Mouse (Mus musculus): ENCODE data around the gene Cd37. TPM values are rescaled to one million over a fixed set of nuclear protein-coding genes. Genes with fewer than 3 reads are reported as not detected.
A peak's percentile ranks its signal among the peaks of the same experiment; 100 is the strongest.
"Not testable (repeated sequence)": the region's sequence is repeated elsewhere in the genome, so short reads cannot be mapped to it uniquely, and the experiment has no call there.

Cd37 gene
- polyA plus RNA-seq, 1 experiment from 2014 or later: 1.5 TPM

DNA sequence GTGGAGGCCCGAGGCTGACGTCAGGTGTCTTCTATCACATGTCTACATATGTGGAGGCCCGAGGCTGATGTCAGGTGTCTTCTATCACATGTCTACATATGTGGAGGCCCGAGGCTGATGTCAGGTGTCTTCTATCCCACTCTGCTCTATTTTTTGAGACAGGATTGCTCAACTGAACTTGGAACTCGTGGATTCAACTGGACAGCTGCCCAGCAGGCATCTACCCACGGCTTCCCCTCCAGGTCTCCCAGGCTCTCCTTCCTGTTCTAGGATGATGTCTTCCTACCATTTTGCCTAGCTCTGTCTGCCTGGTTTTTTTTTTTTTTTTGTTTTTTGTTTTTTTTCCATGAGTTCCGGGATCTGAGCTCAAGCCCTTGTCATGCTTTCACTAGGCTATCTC is 16.9 kb upstream of the Cd37 start:
- H3K9me3 ChIP-seq; H3K4me2 ChIP-seq (replicated peaks); ATAC-seq; H3K27me3 ChIP-seq; H3K36me3 ChIP-seq; H3K27ac ChIP-seq; H3K9ac ChIP-seq (replicated peaks); H3K4me3 ChIP-seq (replicated peaks); H3K4me1 ChIP-seq (replicated peaks): not testable (repeated sequence)
- 83% methylated on average over 7 of the region's 7 CpGs for WGBS

DNA sequence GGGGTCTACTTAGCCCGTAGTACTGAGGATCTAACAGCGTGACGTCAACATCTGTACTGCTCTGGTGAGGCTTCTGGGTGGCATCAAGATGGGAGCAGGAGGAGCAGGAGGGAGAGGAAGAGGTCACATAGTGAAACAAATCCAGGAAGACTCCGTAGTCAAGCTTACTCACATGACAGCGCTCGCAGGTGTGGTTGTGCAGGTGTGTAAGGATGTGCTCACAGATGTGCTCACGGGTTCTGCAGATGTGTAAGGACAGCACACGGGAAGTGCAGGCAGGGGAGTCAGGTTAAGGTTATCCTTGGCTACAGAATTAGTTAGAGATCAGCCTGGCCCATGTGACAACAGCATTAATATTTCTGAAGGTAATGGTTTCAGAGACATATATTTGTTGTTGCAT is 14.9 kb upstream of the Cd37 start:
- no peak overlapping the region for H3K4me2 ChIP-seq (replicated peaks)
- no peak overlapping the region for H3K4me3 ChIP-seq (replicated peaks)
- H3K4me1 ChIP-seq (replicated peaks): no peaks in the 10 kb centered on the region
- no peaks in the 10 kb centered on the region for H3K36me3 ChIP-seq
- no peak overlapping the region for H3K27ac ChIP-seq
- no peak for ATAC-seq
- H3K9ac ChIP-seq (replicated peaks): no peak overlapping the region
- 91% methylated on average over 8 of the region's 8 CpGs for WGBS
- no peaks in the 10 kb centered on the region for H3K27me3 ChIP-seq
- H3K9me3 ChIP-seq: no peaks in the 10 kb centered on the region

DNA sequence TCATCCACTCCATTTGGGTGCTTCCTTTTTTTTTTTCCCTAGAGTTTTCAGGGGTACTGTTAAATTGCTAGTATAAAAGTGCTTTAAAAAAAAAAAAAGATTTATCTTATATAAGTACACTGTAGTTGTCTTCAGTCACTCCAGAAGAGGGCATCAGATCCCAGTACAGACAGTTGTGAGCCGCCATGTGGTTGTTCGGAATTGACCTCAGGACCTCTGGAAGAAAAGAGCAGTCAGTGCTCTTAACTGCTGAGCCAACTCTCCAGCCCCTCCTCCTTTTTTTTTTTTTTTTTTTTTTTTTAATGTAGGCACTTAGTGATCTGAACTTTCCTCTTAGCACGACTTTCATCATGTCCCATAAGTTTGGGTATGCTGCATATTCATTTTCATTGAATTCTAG is 8.8 kb upstream of the Cd37 start:
- H3K4me3 ChIP-seq (replicated peaks): no peak overlapping the region
- no peak overlapping the region for H3K4me2 ChIP-seq (replicated peaks)
- no peaks in the 10 kb centered on the region for H3K9me3 ChIP-seq
- H3K9ac ChIP-seq (replicated peaks): no peak overlapping the region
- no peak overlapping the region for H3K27ac ChIP-seq
- no peak for ATAC-seq
- H3K36me3 ChIP-seq: no peaks in the 10 kb centered on the region
- no peaks in the 10 kb centered on the region for H3K27me3 ChIP-seq
- 39% methylated on average over 3 of the region's 3 CpGs for WGBS
- H3K4me1 ChIP-seq (replicated peaks): no peaks in the 10 kb centered on the region

DNA sequence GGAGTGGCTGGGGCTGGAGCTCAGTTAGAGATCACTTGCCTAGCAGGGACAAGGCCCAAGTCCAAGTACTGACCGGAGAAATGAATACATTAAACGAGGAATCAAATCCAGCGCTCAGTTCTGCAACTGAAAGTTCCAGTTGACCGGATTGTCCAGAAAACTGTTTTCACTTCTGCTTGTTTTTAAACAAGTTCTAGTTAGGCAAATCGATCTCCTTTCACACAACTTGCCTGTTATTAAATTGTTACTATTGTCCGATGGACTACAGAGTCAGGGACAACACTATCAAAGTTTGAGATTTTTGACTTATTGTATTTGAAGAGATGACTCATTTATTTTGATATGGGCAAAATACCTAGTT is 2.5 kb upstream of the Cd37 start:
- peak overlapping the region; percentile 32; the same call in 1 of the 2 replicates for H3K4me3 ChIP-seq (replicated peaks)
- H3K27me3 ChIP-seq: peaks cover 49% of the 10 kb centered on the region
- H3K4me1 ChIP-seq (replicated peaks): peaks cover 10% of the 10 kb centered on the region
- H3K27ac ChIP-seq: no peak overlapping the region
- no peaks in the 10 kb centered on the region for H3K36me3 ChIP-seq
- ATAC-seq: no peak
- 77% methylated on average over 6 of the region's 6 CpGs for WGBS
- peak overlapping the region; percentile 61 for H3K4me2 ChIP-seq (replicated peaks)
- peak overlapping the region; percentile 42 for H3K9ac ChIP-seq (replicated peaks)
- H3K9me3 ChIP-seq: no peaks in the 10 kb centered on the region

DNA sequence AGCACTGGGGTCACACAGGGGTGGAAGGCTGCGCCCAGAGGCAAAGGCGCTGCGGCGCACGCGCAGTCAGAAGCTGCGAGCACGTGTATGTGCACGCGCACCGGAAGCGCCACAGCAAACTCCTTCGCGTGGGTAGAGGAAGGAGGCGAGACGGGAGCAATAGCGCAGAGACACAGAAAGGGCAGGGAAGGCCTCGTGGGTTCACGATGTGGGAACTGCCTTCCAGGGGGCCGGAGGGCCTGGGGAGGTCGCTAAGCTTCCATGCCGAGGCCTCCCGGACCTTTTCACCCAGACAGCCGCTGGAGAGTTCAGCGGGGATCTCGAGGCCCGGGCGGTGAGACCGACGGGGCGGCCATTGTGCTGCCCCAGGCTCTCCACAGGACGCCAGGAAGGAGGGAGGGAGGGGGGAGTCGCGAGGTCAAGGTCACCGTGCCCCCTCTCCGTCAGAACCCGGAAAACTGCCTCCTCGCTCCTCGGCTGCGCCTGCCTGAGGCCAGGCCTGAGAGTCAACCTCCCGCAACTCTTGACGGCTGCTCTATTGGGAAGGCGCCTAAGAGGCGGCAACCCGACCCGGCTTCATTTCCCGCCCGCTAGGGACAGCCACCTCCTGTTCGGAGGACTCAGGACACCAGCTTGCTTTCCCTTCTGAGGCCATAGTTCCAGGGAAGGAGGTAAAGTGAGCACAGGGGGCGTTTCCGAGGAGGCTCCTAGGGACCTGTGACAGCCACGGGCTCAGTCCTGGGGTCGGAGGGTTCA is 1.9 kb upstream of the Cd37 start, which contains the start of gene Slc6a16:
Slc6a16 (plus strand) TSS at position 453 of the 756 bp plus-strand sequence.
- Histone ChIP-seq H3K9me3 (no peaks in the 10 kb centered on the region), H3K4me3 (replicated peaks) (peak within 1 kb of the TSS; percentile 32), H3K36me3 (no peaks in the 10 kb centered on the region), H3K27me3 (peaks cover 49% of the 10 kb centered on the region), H3K4me1 (replicated peaks) (peaks cover 11% of the 10 kb centered on the region), H3K27ac (no peak within 1 kb of the TSS), H3K9ac (replicated peaks) (peak within 1 kb of the TSS; percentile 42), H3K4me2 (replicated peaks) (peak within 1 kb of the TSS; percentile 61)
- peak; percentile 37 for ATAC-seq
- 9% methylated on average over 52 of the region's 53 CpGs for WGBS

DNA sequence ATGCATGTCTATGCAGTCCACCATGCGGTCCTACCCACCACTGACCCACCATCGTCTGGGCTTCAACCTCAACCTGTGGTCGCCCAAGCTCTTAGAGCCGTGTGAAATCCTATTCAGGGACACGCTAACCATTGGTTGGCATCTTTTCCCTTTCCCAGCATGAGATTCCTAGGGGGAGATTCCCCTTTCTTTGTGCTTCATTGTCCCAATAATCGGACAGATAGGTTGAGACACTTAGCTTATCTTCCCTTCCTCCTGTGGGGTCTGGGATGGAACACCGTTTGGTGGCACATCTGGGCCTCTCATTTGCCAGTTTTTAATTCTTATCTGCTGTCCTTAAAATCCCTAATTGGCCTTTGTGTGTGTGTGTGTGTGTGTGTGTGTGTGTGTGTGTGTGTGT is 1.2 kb upstream of the Cd37 start:
- Histone ChIP-seq H3K4me3 (replicated peaks) (no peak overlapping the region), H3K27ac (no peak overlapping the region), H3K36me3 (no peaks in the 10 kb centered on the region), H3K9me3 (no peaks in the 10 kb centered on the region), H3K27me3 (peaks cover 49% of the 10 kb centered on the region), H3K4me1 (replicated peaks) (peaks cover 18% of the 10 kb centered on the region), H3K9ac (replicated peaks) (no peak overlapping the region), H3K4me2 (replicated peaks) (peak overlapping the region; percentile 61; the same call in 1 of the 2 replicates)
- 58% methylated on average over 7 of the region's 7 CpGs for WGBS
- ATAC-seq: no peak

DNA sequence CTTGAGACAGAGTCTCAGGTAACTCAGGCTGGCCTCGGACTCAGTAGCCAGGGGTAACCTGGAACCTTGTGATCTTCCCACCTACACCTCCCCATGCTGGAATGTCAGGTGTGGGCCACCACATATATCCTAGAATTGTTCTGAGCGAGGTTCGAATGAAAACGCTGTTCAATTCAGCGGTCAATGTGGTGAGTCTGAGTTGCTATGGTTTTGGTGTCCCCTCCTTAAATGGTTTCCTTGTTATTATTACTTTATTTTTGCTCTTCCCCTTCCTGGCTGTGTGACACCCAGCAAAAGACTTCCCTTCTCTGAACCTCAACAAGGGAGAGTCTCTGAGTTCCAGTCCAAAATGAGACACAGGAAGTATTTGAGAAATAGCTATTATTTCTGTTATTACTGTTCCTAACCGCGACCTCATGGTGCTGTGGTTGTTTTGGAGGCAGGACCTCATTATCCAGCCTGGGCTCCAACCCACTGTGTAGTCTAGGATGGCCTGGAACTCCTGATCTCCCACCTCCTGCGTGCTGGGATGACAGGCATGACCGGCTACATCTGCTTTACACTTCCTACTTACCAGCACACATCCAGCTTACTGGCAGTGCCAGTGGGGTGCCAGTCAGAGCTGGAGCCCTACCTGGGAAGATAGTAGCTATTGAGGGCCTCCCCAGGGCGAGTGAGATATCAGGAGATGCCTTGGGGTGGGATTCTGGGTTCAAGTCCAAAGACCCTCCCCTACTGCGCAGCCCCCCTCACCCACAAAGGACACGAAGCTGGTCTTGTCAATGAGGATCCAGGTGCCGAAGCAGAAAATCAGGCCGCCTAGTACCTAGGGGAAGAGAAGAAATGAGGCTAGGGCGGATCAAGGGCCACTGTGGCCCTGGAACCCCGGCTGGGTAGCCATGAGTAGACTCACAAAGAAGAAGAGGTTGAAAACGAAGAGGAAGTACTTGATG is 892 bp downstream of the Cd37 start:
- Histone ChIP-seq H3K27me3 (peaks cover 49% of the 10 kb centered on the region), H3K4me3 (replicated peaks) (no peak overlapping the region), H3K27ac (no peak overlapping the region), H3K9me3 (no peaks in the 10 kb centered on the region), H3K9ac (replicated peaks) (no peak overlapping the region), H3K4me1 (replicated peaks) (peaks cover 39% of the 10 kb centered on the region), H3K36me3 (0 out of 2 replicates have a peak, but pooled peaks cover under 1% of the 10 kb centered on the region), H3K4me2 (replicated peaks) (no peak overlapping the region)
- ATAC-seq: no peak
- 75% methylated on average over 17 of the region's 17 CpGs for WGBS

DNA sequence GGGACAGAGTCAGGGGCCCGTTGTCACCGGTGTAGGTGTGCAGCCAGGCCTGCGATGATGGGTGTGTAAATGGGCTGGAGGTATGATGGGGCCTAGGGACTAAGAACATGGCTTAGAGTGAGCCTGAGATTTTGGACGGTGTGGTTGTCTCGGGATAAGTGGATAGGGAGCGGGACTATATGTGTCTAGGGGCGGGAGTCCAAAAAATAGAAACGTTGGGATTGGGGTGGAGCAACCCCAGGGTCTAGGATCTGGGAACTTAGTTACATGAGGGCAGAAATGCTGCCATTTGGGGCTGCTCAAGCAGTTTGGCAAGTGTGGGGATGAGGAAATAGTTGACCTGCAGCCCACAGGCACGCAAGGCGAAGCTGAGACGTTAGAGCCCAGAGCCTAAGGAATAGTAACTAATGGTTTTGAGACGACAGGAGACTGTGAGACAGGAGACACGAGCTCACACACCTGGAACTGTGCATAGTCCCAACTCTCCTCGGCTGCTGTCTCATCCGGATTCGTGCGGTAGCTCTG is 3.2 kb downstream of the Cd37 start:
- Histone ChIP-seq H3K9me3 (no peaks in the 10 kb centered on the region), H3K27me3 (peaks cover 40% of the 10 kb centered on the region), H3K4me2 (replicated peaks) (peak overlapping the region; percentile 34), H3K4me3 (replicated peaks) (no peak overlapping the region), H3K27ac (peak overlapping the region; percentile 68), H3K36me3 (peaks cover 19% of the 10 kb centered on the region), H3K9ac (replicated peaks) (0 out of 2 replicates have a peak overlapping the region, but pooled peaks have one; percentile 33), H3K4me1 (replicated peaks) (peaks cover 40% of the 10 kb centered on the region)
- 25% methylated on average over 17 of the region's 17 CpGs for WGBS
- ATAC-seq: peak; percentile 47; the same call in 1 of the 2 replicates

DNA sequence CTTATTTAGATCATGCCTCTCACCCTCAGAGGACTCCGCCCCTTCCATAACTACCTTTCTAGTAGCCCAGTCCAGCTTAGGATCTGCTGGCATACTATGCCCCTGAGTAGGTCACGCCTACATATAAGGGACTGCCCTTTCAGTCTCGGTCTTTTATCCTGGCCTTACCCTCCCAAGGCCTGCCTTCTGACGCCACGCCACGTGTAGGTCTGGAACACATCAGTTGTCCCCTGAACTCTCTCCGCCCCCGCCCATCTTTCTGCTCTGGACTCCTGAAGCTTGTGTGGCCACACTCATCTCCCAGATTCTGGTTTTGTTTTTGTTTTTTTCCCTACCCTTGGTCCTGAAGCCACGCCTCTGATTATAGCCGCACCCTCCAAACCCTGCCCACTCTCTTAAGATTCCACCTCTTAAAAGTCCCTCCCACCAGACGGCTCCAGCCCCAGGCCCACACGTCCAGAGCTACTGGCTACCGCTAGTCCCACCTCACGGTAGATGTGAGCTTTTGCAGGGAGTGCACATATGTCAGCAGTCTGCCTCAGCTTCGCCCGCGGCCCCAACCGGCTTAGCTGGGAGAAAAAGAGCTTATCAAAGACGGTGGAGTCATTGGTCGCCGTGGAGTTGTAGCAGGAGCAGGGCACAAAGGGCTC is 3.9 kb downstream of the Cd37 start:
- Histone ChIP-seq H3K36me3 (peaks cover 19% of the 10 kb centered on the region), H3K4me2 (replicated peaks) (peak overlapping the region; percentile 34), H3K9ac (replicated peaks) (peak overlapping the region; percentile 33; the same call in 1 of the 2 replicates), H3K27ac (peak overlapping the region; percentile 68), H3K27me3 (peaks cover 34% of the 10 kb centered on the region), H3K4me3 (replicated peaks) (no peak overlapping the region), H3K4me1 (replicated peaks) (peaks cover 36% of the 10 kb centered on the region), H3K9me3 (no peaks in the 10 kb centered on the region)
- ATAC-seq: peak; percentile 82
- WGBS: 7% methylated on average over 21 of the region's 21 CpGs

DNA sequence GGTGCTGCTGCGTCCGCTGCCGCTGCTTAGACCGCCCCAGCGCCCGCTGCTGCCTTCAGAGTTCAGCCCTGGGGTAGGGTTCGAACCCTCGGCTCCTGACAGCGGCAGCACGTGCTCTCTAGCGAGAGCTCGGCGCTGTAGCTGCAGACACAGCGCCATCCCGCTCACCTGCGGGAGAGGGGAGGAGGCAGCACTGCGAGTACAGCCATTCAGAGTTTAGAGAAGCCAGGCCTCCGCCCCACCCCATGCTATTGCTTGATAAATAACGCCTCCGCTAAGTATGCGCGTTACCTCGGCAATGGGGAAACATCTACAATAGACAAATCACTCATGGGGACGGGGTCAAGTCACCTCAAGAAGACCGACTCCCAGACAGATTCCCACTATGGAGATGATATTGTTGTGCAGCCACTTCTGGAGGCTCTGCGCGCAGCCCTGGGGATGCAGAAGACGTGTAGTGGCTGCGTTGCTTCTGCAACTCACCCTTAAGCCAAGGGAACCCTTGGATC is 4.5 kb downstream of the Cd37 start:
- 9% methylated on average over 29 of the region's 29 CpGs for WGBS
- peak overlapping the region; percentile 60; the same call in 1 of the 2 replicates for H3K27ac ChIP-seq
- peak; percentile 16 for ATAC-seq
- peaks cover 25% of the 10 kb centered on the region for H3K36me3 ChIP-seq
- H3K4me1 ChIP-seq (replicated peaks): peaks cover 36% of the 10 kb centered on the region
- no peaks in the 10 kb centered on the region for H3K9me3 ChIP-seq
- H3K9ac ChIP-seq (replicated peaks): peak overlapping the region; percentile 24; the same call in 1 of the 2 replicates
- H3K27me3 ChIP-seq: peaks cover 28% of the 10 kb centered on the region
- H3K4me3 ChIP-seq (replicated peaks): no peak overlapping the region
- peak overlapping the region; percentile 34 for H3K4me2 ChIP-seq (replicated peaks)

DNA sequence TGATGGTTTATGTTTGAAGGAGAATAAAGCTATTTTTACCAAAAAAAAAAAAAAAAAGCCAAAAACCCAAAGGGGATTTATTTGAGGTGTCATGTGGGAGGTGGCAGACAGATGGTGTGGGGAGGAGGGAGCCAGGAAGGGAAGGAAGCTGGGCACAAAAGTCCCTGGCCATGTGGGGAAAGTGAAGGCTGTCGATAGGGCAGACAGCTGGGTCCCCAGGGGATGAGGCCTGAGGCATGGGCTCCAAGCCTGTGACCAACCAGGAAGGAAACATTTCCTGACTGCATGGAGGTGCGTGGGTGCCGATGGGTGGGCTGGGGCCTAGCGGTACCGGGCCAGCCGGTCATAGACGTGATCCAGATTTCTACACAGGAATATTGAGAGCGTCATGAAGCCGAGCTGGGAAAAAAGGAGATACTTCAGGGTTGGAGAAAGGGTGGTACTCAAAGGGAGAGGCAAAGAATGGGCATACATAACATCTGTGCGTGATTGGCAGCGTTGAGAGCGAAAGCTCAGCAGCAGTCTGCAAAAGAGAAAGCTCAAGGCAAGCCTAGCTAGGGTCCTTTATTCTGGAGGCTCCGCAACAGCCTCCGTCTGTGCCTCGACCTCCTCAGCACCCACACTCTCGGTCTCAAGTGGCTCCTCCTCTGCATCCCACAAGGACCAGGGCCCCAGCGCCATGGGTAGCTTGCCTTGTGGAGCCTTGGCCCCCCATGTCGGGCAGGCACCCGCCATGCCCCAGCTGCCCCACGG is 5.2 kb downstream of the Cd37 start:
- ATAC-seq: peak; percentile 1; the same call in 1 of the 2 replicates

More for the DNA sequence above, 5.2 kb downstream of the Cd37 start:
- peaks cover 36% of the 10 kb centered on the region for H3K4me1 ChIP-seq (replicated peaks)
- H3K9me3 ChIP-seq: no peaks in the 10 kb centered on the region
- no peak overlapping the region for H3K4me3 ChIP-seq (replicated peaks)
- H3K4me2 ChIP-seq (replicated peaks): peak overlapping the region; percentile 25
- H3K9ac ChIP-seq (replicated peaks): peak overlapping the region; percentile 24; the same call in 1 of the 2 replicates
- H3K27ac ChIP-seq: peak overlapping the region; percentile 60
- peaks cover 31% of the 10 kb centered on the region for H3K36me3 ChIP-seq
- H3K27me3 ChIP-seq: peaks cover 22% of the 10 kb centered on the region
- 23% methylated on average over 20 of the region's 20 CpGs for WGBS

Measured in midbrain, embryonic 13.5 days (tissue).